Mouse (Mus musculus) adrenal gland, postnatal 14 days (tissue): ENCODE measurements at regions not wholly inside any gene's neighbourhood (a gene's known extent, or its start where the extent isn't known, plus 50 kb on each side); places are given as distances from the start of the nearest gene placed in this dataset.

Source experiments
- DNase-seq: peaks from one replicate; pipeline ENCODE4 v3.0.0; 2021; ENCODE audit warnings: mixed read lengths

GRCm38 (mm10) chr5:49644606-49645005 is 119.9 kb upstream of the Kcnip4 start:
- DNase-seq, result no peak

- DNase-seq, result no peak
Observed at GRCm38 (mm10) chr5:49642439-49642838, 117.7 kb upstream of the Kcnip4 start.

GRCm38 (mm10) chr5:49641206-49641830 is 116.6 kb upstream of the Kcnip4 start:
- no peak for DNase-seq

- no peak for DNase-seq
Observed at GRCm38 (mm10) chr5:49639637-49640036, 114.9 kb upstream of the Kcnip4 start.

- DNase-seq, result no peak
Observed at GRCm38 (mm10) chr5:49620152-49620551, 95.4 kb upstream of the Kcnip4 start.

GRCm38 (mm10) chr5:49606761-49607160 is 82.1 kb upstream of the Kcnip4 start:
- no peak for DNase-seq

GRCm38 (mm10) chr5:49580777-49581176 is 56.1 kb upstream of the Kcnip4 start:
- DNase-seq, result no peak

GRCm38 (mm10) chr5:49575901-49576300 is 51.2 kb upstream of the Kcnip4 start:
- DNase-seq, result no peak
